Mouse (Mus musculus) natural killer cell, adult 2 months (primary cell): Measurements from ENCODE around the gene Denr.

Experiments
- DNase-seq, 2 experiments: peaks; one replicate each; pipeline ENCODE4 v3.0.0; 2022; ENCODE audit warnings: low spot score in 2 of 2

Denr gene

GRCm38 (mm10) chr5:123972453-123972852, 65.5 kb downstream of the Denr start:
- DNase-seq = no peak

- peak; percentile 68 to 86 for DNase-seq
Measured at GRCm38 (mm10) chr5:123973299-123974178, 66.6 kb downstream of the Denr start, which contains the start of gene Hip1r. Hip1r (plus strand) TSS chr5:123973628.

GRCm38 (mm10) chr5:123974179-123974485, 67.2 kb downstream of the Denr start:
- DNase-seq = peak in 1 of 2 experiments; percentile 27

- DNase-seq = peak; percentile 85
Measured at GRCm38 (mm10) chr5:123974616-123975111, 67.7 kb downstream of the Denr start.

- DNase-seq = no peak
Measured at GRCm38 (mm10) chr5:123975668-123976180, 68.7 kb downstream of the Denr start.

- DNase-seq = no peak
Measured at GRCm38 (mm10) chr5:123977231-123977630, 70.3 kb downstream of the Denr start.

GRCm38 (mm10) chr5:123978131-123978530, 71.2 kb downstream of the Denr start:
- DNase-seq = no peak
